Mouse (Mus musculus) ES-CJ7 (cell line): ENCODE results near the gene Dpf2.
"Not testable (repeated sequence)": the region's sequence is repeated elsewhere in the genome, so short reads cannot be mapped to it uniquely, and the experiment has no call there.

Experiments used
- DNase-seq: peaks from one replicate; pipeline ENCODE4 v3.0.0; 2011; ENCODE audit warnings: low read depth, low spot score

Dpf2 gene

GRCm38 (mm10) chr19:5892735-5893134 is 20.1 kb downstream of the Dpf2 start:
- no peak for DNase-seq

GRCm38 (mm10) chr19:5892262-5892661 is 20.5 kb downstream of the Dpf2 start:
- DNase-seq, result no peak

DNA sequence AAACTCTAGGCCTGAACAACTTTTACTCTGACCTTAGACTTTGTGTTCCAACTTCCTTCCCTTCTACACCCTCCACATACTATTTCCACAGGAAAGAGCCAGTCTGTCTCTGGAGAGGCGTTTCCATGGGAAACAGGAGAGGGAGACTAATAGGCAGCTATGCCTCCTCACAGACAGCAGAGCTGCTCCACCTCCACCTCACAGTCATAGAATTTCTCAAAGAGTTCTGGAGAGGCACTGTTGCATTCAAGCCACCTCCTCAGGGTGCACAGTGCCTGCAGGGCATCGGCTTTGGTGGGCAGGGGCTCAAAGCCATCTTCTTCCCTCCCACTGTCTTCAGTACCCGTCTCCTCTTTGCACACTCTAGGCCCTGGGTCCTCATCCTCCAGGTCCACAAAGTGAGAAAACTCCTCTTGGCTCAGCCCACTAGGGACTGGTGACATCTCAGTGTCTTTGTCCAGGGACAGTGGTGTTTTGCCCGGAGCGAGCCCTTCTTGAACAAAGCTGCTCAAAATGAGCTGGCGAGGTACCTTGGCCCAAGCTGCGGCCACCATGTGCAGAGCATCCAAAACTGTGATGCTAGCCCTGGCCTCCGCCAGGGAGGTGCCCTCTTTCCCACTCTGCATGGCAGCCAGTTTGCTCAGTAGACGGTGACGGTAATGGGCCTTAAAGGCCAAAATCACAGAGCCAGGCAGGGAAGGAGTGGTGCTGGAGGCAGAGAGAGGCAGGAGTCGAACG is 21.1 kb downstream of the Dpf2 start:
- DNase-seq, result no peak

DNA sequence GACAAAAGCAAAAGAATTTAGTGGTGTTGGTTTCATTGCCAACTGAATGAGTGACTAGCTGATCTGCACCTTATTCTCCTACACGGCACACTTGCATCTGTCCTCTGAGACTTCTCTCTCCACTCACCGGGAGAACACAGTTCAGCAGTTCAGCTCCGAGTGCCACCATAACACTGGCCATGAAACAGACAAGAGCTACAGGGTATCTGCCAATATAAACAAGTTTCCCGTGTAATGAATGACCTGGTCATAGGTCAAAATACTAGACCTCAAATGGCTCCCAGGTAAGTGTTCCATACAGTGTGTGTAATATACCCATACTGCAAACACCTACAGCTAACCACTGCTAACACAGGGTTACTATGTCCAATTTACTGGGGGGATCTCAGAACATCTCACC is 23.6 kb downstream of the Dpf2 start:
- DNase-seq, result no peak

DNA sequence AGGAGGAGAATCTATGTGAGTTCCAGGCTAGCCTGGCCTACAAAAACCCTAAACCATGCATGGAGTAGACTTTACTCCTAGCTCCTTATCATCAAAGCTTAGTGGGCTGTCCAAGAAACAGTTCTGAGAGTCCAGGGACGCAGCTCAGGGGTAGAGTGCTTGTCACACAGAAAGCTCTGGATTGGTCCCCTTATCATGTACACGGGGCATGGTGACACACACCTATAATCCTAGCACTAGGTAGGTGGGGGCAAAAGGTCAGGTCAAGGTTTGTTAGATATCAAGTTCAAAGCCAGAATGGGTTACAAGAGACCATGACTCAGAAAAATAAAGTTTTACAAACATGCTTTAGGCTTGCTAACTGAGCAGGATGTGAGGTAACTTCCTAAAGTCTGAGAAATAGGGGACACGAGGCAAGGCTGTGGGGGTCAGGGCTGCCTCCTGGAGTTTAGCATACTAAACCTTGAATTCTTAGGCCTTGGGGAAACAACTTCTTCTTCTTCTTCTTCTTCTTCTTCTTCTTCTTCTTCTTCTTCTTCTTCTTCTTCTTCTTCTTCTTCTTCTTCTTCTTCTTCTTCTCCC is 25.5 kb downstream of the Dpf2 start:
- no peak for DNase-seq

DNA sequence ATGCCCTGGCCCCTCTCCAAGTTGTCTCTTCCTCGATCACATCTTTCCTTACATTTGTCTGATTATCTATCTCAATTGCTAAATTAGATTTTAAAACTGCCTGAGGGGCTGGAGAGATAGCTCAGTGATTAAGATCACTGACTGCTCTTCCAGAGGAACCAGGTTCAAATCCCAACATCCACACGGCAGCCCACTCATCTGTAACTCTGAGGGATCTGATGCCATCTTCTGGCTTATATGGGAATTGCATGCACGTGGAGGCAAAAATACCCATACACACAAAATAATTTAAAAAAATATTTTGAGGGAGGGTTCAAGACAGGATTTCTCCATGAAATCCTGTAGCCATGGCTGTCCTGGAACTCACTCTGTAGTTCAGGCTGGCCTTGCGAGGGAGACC is 27.0 kb downstream of the Dpf2 start:
- DNase-seq, result peak; percentile 46

DNA sequence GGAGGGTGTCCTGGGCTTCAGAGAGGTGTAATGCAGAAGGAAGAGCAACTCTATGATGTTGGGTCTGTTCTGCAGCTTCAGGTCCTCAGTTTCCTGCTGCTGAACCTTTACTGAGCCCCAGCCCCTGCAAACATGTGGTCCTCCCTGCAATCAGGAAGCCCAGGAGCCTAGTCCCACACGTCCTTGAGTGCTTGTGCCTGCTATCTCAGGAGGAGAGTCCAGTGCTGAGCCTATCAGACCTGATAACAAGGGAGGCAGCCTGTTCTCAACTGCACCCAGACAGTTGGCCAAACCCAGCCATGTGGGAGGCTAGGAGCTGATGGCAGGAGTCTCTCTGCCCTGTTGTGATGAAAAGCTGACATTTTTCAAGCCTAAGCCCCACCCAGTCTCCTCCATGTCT is 28.9 kb downstream of the Dpf2 start:
- no peak for DNase-seq

DNA sequence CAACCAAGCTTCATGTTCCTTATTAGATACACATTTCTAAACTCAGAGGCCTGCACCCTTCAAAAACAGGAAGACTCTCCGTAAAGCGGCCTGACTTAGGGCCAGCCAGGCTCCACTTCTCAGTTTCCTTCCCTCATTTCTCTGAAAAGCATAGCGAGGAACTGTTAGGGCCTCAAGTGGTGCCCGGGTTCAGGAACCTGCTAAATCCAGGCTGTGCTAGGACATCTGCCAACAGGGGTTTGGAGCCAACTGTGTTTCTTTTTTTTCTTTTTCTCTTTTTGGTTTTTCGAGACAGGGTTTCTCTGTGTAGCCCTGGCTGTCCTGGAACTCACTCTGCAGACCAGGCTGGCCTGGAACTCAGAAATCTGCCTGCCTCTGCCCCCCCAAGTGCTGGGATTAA is 30.7 kb downstream of the Dpf2 start:
- not testable (repeated sequence) for DNase-seq

- no peak for DNase-seq
Measured at GRCm38 (mm10) chr19:5881155-5881554, 31.7 kb downstream of the Dpf2 start.

DNA sequence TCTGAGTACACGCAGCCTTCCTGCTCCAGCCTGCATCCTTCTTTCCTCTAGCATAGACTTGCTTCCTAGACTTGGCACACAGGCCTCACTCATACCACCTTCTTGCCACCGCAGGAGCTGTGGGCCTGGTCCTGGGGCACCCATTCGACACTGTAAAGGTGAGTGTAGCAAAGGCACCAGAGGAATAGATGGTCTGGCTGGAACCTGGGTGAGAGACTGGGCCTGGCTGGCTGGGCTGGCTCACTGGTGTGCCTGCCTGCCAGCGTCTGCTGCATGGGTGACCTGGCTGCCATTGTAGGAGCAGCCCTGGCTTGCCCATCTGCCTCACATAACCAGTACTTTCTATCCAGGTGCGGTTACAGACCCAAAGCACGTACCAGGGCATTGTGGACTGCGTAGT is 33.1 kb downstream of the Dpf2 start:
- no peak for DNase-seq

DNA sequence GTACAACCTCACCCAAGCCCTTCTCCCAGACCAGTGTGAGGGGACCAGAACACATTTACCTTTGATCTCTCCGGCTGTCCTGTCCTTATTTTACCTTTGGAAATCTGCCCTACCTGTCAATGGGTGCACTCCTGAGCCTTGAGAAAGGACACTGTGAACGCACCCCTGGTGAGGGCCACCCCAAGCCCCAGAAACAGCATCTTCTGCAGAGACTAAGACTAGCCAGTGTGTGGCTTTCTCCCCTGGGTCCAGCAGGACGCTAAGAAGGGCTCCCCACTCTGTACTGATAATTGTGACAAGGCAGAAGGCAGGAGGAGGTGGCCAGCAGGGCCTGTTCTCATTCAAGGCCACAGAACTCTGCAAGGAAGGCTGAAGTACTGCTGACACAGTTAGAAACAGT is 33.9 kb downstream of the Dpf2 start:
- DNase-seq, result no peak

- DNase-seq, result no peak
Measured at GRCm38 (mm10) chr19:5878362-5878722, 34.5 kb downstream of the Dpf2 start.

DNA sequence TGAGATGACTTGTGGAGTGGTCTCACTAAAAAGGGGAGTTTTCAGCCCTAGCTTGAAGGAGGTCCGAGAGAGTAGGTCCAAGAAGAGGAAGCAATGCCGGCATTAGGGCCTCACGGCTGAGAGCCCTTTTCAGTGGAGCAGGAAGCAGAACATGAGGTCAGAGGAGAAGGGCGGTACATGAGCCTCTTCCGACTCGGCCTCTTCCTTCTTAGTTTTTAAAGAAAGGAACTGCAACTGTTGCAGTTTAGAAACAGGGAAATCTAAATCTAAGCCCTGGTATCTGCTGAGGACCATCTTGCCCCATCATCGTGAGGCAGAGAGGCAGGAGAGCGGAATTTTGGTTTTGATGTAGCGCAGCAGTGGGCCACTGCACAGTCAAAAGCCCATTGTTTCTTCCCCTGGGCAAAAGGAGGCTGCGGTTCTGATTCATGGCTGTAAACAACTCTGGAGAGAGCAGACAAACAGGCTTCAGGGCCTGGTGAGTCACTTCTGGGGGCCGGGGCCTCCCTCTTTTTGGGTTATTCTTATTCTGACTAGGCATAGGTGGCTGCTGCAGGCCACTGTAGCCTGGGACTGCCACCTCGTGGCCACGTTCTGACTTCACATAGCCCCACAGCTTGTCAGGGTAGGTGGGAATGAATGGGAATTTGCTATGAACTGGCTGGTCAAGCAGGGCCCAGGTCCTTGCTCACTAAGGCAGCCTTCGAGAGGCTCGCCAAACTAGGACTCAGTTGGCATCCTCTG is 35.0 kb downstream of the Dpf2 start, which contains the start of gene Slc25a45:
Gene Slc25a45, plus strand, starts transcription at position 191 of the 744 bp plus-strand sequence.
- DNase-seq, result peak; percentile 83

DNA sequence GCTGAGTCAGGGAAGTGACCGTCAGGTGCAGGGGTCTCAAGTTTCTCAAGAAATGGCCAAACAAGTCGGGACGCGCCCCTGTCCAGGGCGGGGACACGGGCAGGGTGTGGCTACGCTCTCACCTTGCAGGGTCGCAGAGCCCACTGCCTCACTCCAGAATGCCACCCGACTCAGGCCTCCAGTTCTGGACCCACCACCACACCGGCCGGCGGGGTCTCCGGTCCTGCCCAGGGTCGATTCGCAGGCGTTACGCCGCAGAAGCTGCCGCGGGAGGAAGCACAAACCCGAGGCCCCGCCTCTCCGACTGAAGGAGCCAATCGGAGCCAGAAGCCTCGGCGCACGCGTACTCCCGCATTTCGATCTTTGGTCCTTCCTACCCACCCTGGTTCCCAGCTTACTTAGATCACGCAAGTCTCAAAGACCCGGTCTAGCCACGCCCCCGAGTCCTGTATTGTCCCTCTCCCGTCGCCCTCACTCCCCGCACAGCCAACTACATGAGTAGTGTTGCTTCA is 37.8 kb downstream of the Dpf2 start, which contains the start of gene Frmd8:
Gene Frmd8, minus strand, starts transcription at position 306 of the 512 bp plus-strand sequence.
- DNase-seq, result peak; percentile 96

GRCm38 (mm10) chr19:5874391-5874968 is 38.3 kb downstream of the Dpf2 start:
- no peak for DNase-seq

DNA sequence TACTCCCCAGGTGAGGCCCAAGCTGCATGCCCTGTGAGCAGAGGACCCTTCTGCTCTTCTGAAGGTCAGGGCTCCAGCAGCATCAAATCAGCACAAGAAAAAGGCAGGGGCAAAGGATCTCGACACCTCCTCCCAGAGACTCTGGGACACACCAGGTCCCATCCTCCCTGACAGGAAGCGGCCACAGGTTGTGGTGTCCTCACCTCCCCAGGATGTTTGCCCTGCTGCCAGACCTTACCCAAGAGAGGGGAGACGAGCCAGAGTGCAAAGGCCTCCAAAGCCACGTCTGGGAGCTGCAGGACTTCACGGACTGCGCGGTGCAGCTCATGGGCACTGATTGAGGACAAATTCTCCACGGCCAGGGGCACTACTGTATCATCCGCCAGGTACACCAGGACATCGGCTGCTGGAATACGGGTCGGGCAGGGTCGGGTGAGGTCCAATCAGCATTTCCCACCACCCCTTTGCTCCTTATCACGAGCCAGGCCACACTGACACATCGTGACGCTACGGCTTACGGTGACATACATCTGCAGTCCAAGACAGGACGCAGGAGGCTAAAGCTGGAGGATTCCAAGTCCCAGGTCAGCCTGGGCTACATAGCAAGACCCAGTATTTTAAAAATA is 39.8 kb downstream of the Dpf2 start:
- DNase-seq, result no peak

DNA sequence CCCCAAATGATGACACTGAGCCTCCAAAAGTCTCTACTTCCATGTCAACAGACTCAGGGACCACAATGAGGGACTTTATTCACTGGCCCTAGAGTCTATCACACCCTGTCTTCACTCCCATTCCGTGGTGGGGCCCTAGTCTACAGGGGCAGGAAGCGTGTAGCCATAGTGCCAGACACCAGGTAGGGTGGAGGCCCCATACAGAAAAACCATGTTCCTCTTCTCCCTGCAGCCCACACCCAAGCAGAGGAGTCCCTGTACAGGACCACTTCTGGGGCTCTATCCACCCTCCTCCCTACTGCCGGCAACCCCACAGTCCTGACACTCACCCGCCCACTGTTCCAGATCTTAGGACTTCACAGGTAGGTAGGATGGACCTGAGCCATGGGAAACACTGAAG is 40.3 kb downstream of the Dpf2 start:
- DNase-seq, result no peak

- no peak for DNase-seq
Measured at GRCm38 (mm10) chr19:5871683-5872082, 41.1 kb downstream of the Dpf2 start.

DNA sequence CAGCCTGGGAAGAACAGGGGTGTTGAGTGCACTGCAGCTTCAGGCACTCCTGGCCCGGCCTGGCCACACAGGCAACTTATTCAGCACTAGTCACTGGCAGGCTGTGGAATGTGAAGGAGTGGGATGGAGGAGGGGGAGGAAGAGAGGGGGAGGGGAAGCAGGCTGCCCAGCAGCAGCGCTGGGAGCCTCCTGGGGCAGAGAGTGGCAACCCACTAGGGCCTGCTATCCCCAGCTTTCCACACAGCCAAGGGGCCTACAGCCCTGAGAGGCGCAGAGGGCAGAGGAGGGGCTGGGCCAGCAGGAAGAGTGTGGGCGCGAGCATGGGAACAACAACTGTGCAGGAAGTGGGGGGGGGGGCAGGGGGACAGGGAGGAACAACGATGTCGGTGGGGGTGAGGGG is 41.5 kb downstream of the Dpf2 start:
- DNase-seq, result peak; percentile 65

- no peak for DNase-seq
Measured at GRCm38 (mm10) chr19:5868096-5868495, 44.7 kb downstream of the Dpf2 start.

DNA sequence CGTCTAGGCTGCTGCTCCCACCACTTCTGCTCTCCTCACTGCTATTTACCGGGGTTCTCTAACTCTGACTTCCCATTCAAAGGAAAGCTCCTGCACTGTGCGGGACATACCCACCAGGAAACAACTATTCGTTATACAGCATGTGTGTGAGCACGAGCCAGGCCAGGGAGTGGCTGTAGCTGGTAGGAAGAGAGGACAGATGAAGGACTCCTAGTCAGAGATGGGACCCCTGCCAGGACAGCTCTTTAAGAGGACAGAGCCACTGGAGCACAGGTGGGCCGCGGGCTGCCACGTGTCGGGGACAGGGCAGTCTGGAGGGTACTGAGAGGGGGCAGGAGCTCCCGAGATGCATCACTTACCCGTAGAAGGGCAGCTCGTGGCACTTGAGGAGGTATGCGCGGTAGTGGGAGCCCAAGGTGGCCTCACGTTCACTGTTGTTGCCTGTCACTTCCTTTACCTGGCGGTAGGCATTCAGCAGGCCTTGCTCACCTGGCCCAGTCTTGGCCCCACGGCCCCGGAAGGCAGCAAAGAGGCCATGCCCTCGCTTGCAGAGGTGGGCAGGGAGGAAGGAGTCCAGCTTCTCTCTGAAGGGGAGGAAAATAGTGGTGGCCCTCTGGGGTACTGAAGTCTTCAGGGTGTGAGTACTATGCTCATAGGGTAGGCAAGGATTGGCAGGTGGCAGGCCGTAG is 48.0 kb downstream of the Dpf2 start:
- no peak for DNase-seq
